Mouse (Mus musculus) mouse embryonic stem cell (cell line): ENCODE results near the gene Mrgprf.

ENCODE experiments used
- in situ Hi-C, 2 experiments: fragments of 300-500 bp; cut with MboI; formaldehyde crosslinking; loops; 1 replicate in 1 of 2; 3 replicates in 1 of 2; pipeline ENCODE4 v1.14.3; 2019 to 2020; ENCODE audit warnings: low sequenced_read_pairs in 2 of 2, low pct_unique_long_range_greater_than_20kb in 1 of 2, mixed read lengths in 1 of 2; ENCODE audit not compliant: unreplicated experiment in 1 of 2

Mrgprf gene

GRCm38 (mm10) chr7:145300321-145301007 is at the start of gene Mrgprf:
Mrgprf (plus strand) TSS chr7:145300828.
- in situ Hi-C loops, result no loop called here

GRCm38 (mm10) chr7:145252715-145253476 is 47.7 kb upstream of the Mrgprf start:
- in situ Hi-C loops, result no loop called here

GRCm38 (mm10) chr7:145253986-145254630 is 46.5 kb upstream of the Mrgprf start:
- in situ Hi-C loops, result no loop called here

GRCm38 (mm10) chr7:145256092-145256491 is 44.5 kb upstream of the Mrgprf start:
- in situ Hi-C loops, result no loop called here

- in situ Hi-C loops, result no loop called here
Measured at GRCm38 (mm10) chr7:145264202-145264601, 36.4 kb upstream of the Mrgprf start.

- in situ Hi-C loops, result no loop called here
Measured at GRCm38 (mm10) chr7:145266011-145266410, 34.6 kb upstream of the Mrgprf start.

GRCm38 (mm10) chr7:145268890-145269289 is 31.7 kb upstream of the Mrgprf start:
- in situ Hi-C loops, result no loop called here

GRCm38 (mm10) chr7:145270955-145271354 is 29.7 kb upstream of the Mrgprf start:
- in situ Hi-C loops, result no loop called here

- in situ Hi-C loops, result no loop called here
Measured at GRCm38 (mm10) chr7:145275488-145275887, 25.1 kb upstream of the Mrgprf start.

- in situ Hi-C loops, result no loop called here
Measured at GRCm38 (mm10) chr7:145281396-145281795, 19.2 kb upstream of the Mrgprf start.

GRCm38 (mm10) chr7:145283041-145283440 is 17.6 kb upstream of the Mrgprf start:
- in situ Hi-C loops, result no loop called here

GRCm38 (mm10) chr7:145283487-145284187 is 17.0 kb upstream of the Mrgprf start, which contains the start of gene Tpcn2:
Tpcn2 (minus strand) TSS chr7:145284011.
- in situ Hi-C loops, result no loop called here

GRCm38 (mm10) chr7:145284293-145284692 is 16.3 kb upstream of the Mrgprf start:
- in situ Hi-C loops, result no loop called here

- in situ Hi-C loops, result no loop called here
Measured at GRCm38 (mm10) chr7:145285476-145285875, 15.2 kb upstream of the Mrgprf start.

- in situ Hi-C loops, result no loop called here
Measured at GRCm38 (mm10) chr7:145287410-145287809, 13.2 kb upstream of the Mrgprf start.

- in situ Hi-C loops, result no loop called here
Measured at GRCm38 (mm10) chr7:145289302-145289701, 11.3 kb upstream of the Mrgprf start.

- in situ Hi-C loops, result no loop called here
Measured at GRCm38 (mm10) chr7:145291847-145292246, 8.8 kb upstream of the Mrgprf start.

- in situ Hi-C loops, result no loop called here
Measured at GRCm38 (mm10) chr7:145292726-145293125, 7.9 kb upstream of the Mrgprf start.

GRCm38 (mm10) chr7:145293859-145294258 is 6.8 kb upstream of the Mrgprf start:
- in situ Hi-C loops, result no loop called here
